Mouse (Mus musculus) embryonic fibroblast, embryonic 13.5 days (primary cell): Measurements from ENCODE around the gene Adgrf1. TPM values are rescaled to one million over a fixed set of nuclear protein-coding genes. Genes with fewer than 3 reads are reported as not detected.

ENCODE experiments used
- H3K27ac ChIP-seq: 2 replicates; pipeline ENCODE4 v1.5.1; 2012; ENCODE audit warnings: low read length, control low read depth, inconsistent platforms; ENCODE audit not compliant: insufficient read depth
- H3K4me1 ChIP-seq: 2 replicates; pipeline ENCODE4 v1.6.1; 2011; ENCODE audit warnings: low read length; ENCODE audit not compliant: control insufficient read depth, insufficient read depth
- H3K4me3 ChIP-seq: 2 replicates; pipeline ENCODE4 v1.5.1; 2011; ENCODE audit warnings: mild to moderate bottlenecking, control low read depth, low read length; ENCODE audit not compliant: insufficient read depth
- CTCF ChIP-seq: IDR thresholded peaks from 2 replicates; pipeline ENCODE4 v1.5.1; 2011; ENCODE audit warnings: mild to moderate bottlenecking, control low read depth, low read length, moderate library complexity, borderline replicate concordance; ENCODE audit not compliant: insufficient read depth
- POLR2A ChIP-seq: IDR thresholded peaks from 2 replicates; pipeline ENCODE4 v1.6.1; 2011; ENCODE audit warnings: low read depth, mild to moderate bottlenecking, control low read depth, low read length, moderate library complexity
- polyA plus RNA-seq: library from polyadenylated mRNA; stranded (reverse); fragments of >200 nt; gene quantifications from 2 replicates; pipeline ENCODE4 v1.2.4, GENCODE M21; 2011; ENCODE audit warnings: low read depth; ENCODE audit not compliant: missing spikeins, insufficient read length

The Adgrf1 gene
- polyA plus RNA-seq, 1 experiment, result not detected

DNA sequence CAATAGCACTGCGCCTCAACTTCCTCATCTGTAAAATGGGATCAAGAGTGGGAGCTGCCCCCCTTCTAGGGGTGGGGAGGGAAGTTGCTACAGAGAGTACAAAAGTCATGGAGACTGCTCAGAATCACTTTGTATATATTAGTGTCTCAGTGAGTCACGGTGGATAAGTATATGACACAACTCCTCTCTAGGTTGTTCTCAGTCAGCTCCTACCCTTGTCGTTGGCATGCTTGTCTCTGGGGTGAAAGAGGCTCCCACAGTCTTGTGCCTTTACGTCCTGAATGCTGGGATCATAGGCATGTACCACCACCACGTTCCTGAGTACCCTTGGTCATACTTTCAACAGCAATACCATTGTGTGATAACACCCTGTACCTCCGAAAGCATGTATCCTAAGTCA is 4.2 kb upstream of the Adgrf1 start:
- TF ChIP-seq CTCF (no peak), POLR2A (no peak)
- Histone ChIP-seq H3K4me3 (no peak overlapping the region), H3K27ac (no peak overlapping the region), H3K4me1 (no peaks in the 10 kb centered on the region; the same call in 1 of the 2 replicates)

DNA sequence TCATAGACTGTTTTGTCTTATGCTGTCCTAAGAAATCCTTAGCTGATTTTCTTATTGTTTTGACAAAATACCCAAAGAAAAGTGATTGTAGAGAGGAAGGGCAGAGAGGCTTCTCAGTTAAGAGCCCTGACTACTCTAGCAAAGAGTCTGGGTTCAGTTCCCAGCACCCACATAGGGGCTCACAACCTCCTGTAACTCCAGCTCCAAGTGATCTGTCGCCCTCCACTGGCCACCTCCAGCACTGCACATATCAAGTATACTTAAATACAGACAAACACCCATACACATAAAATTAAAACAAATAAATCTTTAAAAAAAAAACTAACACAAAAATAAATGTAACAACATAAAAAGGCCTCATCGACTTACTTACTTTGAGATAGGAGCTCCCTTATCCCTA is 3.5 kb upstream of the Adgrf1 start:
- Histone ChIP-seq H3K4me3 (no peak overlapping the region), H3K4me1 (no peaks in the 10 kb centered on the region; the same call in 1 of the 2 replicates), H3K27ac (no peak overlapping the region)
- TF ChIP-seq CTCF (no peak), POLR2A (no peak)

DNA sequence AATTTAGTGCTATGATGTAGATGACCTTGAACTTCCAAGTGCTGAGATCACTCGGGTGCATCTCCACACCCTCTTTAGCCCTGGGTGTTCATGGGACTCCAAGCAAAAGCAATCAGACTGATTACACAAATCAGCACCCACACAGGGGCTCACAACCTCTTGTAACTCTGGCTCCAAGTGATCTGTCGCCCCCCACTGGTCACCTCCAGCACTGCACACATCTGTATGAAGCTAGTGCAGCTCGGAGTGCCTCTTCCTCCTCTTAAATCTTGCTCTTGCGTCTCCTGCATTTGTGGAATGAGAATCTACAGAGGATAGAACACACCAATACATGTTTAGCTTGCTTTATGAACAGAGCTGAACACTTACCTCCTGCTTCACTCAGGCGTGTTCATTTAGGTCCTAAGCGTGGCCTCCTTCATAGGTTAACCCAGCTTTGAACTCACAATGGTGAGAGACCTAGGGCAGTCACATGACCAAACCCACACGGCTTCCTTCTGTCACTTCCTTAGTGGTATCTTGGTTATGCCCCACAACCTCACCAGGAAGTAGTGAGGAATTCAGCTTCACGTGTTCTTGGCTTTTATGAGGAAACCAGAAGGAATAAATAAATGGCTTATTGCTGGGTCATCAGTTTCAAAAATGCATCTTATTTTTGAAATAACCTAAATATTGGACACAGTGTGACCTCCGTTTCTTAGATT is 2.9 kb upstream of the Adgrf1 start:
- H3K27ac ChIP-seq, result no peak overlapping the region
- TF ChIP-seq CTCF (no peak), POLR2A (no peak)
- H3K4me3 ChIP-seq, result no peak overlapping the region

DNA sequence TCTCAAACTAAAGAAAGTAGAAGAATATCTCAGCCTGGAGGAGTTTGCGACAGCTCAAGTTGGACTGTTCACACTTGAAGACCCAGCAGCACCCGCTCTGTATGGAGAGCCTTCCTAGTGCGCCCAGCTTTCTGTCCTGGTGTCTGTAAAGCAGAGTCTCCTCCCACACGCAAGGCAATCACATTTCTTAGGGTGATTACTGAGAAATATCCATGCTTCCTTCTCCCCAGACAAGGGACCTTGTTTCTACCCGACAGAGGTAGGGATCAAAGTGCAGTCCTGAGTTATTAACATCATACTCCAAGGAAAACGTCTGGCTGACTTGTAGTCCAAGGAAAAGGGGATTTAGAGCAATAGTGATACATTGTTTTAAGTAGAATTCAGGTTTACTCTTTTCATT is 6.1 kb downstream of the Adgrf1 start:
- TF ChIP-seq CTCF (no peak), POLR2A (no peak)
- no peak overlapping the region for H3K27ac ChIP-seq
- H3K4me3 ChIP-seq, result no peak overlapping the region
- H3K4me1 ChIP-seq, result peaks cover 2% of the 10 kb centered on the region; the same call in 1 of the 2 replicates

More for the DNA sequence above, 2.9 kb upstream of the Adgrf1 start:
- H3K4me1 ChIP-seq, result no peaks in the 10 kb centered on the region; the same call in 1 of the 2 replicates

DNA sequence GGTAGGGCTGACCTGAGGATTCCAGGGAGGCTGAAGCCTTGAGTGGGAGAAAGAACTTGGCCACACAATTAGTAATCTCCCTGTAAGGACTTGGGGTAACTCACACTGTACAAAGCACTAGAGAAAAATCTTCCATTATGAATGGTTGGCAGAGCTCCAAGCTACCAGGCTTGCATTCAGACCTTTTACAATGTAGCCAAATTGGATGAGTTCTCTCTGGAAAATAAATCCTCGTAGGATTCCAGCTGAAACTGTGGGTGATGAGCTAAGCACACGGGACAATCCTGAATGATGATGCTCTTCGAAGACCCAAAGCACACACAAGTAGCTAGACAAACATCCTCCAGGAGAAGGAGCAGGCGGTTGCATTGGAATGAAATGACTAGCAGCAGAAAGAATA is 7.1 kb downstream of the Adgrf1 start:
- Histone ChIP-seq H3K27ac (peak overlapping the region; percentile 45; the same call in 1 of the 2 replicates), H3K4me3 (no peak overlapping the region), H3K4me1 (peaks cover 2% of the 10 kb centered on the region; the same call in 1 of the 2 replicates)
- TF ChIP-seq CTCF (no peak), POLR2A (no peak)

DNA sequence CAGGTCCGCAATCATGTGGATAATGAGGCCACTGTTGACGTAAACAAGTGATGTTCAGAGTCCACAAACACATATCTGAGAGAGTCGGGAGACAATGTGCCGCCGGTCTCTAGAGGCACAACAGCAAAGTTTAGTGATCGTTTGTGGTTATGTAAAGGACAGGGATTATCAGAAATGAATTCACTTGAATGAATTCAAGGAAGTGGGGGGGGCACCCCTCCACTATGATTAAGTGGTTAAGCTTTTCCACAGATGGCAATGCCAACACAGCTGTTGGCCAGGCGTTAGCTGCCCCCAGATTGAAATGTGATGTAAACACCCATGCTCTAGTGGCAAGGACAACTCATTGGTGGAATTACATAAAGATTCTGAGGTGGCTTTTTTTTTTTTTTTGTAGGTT is 9.5 kb downstream of the Adgrf1 start:
- no peak overlapping the region for H3K27ac ChIP-seq
- H3K4me3 ChIP-seq, result no peak overlapping the region
- no peak for TF ChIP-seq POLR2A
- no peak for TF ChIP-seq CTCF
- H3K4me1 ChIP-seq, result peaks cover 2% of the 10 kb centered on the region; the same call in 1 of the 2 replicates

DNA sequence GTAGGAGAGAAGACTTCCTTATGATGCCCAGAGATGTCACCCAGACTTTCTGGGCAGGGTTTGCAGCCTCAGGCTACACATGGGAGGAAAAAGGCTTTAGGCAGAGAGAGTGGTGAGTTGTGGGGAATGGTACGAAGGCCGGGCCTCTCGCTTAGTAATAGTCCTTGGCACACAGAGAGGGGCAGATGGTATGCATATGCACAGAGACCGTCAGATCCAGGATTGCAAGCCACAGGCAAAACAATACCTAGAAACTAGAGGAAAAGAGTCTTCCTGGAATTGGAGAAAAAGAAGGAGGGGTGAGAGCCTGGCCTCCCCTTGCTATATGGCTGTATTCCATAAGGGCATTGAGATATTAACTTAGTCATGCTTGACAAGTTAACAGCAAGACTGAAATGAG is 12.2 kb downstream of the Adgrf1 start:
- H3K27ac ChIP-seq, result no peak overlapping the region
- H3K4me1 ChIP-seq, result peaks cover 1% of the 10 kb centered on the region; the same call in 1 of the 2 replicates
- TF ChIP-seq CTCF (no peak), POLR2A (no peak)

DNA sequence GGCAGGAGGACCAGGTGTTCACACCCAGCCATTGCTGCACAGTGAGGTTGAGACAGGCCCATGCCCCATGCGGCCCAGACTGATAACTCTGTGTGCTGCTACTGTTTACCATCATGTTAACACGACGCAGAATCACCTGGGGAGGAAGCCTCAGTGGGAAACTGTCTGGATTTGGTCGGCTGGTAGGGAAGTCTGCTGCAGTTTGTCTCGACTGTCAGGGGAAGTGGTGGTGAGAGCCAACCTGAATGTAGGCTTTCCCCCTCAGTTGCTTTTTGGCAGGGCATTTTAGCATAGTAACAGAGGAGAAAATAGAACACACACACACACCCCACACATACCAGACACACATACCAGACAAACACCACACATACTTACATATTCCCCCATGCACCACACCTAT is 12.7 kb downstream of the Adgrf1 start:
- TF ChIP-seq CTCF (no peak), POLR2A (no peak)
- Histone ChIP-seq H3K4me1 (no peaks in the 10 kb centered on the region), H3K4me3 (no peak overlapping the region), H3K27ac (no peak overlapping the region)

More for the DNA sequence above, 12.2 kb downstream of the Adgrf1 start:
- H3K4me3 ChIP-seq, result no peak overlapping the region

DNA sequence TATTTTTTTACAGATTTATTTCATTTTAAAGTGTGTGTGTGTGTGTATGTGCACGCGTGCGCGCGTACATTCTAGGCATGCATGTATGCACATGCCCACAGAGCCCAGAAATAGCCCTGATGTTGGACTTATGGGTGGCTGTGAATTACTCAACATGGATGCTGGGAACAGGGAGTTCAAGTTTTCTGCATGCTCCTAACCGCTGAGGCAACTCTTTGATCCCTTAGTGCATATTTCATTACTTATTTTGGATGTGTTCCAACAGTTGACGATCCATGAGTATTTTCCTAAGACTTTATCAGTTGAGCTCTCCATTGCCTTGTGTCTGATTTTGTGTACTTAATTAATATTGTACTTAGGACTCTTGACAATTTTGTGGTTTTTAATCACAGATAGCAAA is 29.4 kb downstream of the Adgrf1 start:
- Histone ChIP-seq H3K27ac (no peak overlapping the region), H3K4me1 (no peaks in the 10 kb centered on the region), H3K4me3 (no peak overlapping the region)
- no peak for TF ChIP-seq POLR2A
- TF ChIP-seq CTCF, result no peak

DNA sequence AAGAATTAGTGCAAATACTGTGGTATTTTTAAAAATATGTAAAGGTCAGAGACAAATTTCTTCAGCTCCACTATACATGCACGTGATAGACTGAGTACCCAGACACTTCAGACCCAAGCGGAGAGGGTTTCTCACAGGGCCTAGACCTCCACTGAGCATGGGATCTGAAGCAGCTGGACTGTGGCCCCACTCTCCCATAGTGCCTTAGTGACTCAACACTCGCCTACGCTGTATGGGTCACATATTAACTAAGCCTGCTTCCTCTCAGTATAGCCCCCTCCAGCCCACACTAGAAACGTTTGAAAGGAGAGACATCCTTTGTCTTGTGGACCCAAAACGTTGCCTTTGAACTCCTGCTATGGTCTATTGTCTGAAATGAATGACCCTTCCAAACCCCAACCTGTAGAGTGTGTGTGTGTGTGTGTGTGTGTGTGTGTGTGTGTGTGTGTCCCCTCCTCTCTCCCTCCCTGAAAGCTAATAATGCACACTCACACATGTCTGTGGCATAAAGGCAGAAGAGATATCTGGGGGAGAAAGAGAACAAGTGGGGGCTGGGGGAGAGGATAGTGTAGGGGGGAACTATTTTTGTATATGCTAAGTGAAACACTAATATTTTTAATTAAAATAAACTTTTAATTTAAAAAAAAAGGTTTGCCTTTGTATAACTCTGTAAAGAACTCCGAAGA is 56.0 kb downstream of the Adgrf1 start:
- Histone ChIP-seq H3K4me1 (no peaks in the 10 kb centered on the region), H3K4me3 (no peak overlapping the region), H3K27ac (no peak overlapping the region)
- TF ChIP-seq POLR2A (no peak), CTCF (no peak)
